Mouse (Mus musculus): ENCODE data around the gene Fbxw11. TPM values are rescaled to one million over a fixed set of nuclear protein-coding genes. Genes with fewer than 3 reads are reported as not detected.

Fbxw11 gene
- polyA plus RNA-seq, 1 experiment from 2014 or later = 95.2 TPM

- no peak overlapping the region for H3K27ac ChIP-seq (ENCODE audit: low read length)
- no peaks in the 10 kb centered on the region for H3K9me3 ChIP-seq (ENCODE audit: low read length)
- whole genome bisulfite sequencing = 96% methylated on average over 2 of the region's 2 CpGs
- no peaks in the 10 kb centered on the region for H3K27me3 ChIP-seq (ENCODE audit: insufficient read depth, low read length)
- peaks cover 66% of the 10 kb centered on the region for H3K36me3 ChIP-seq (ENCODE audit: insufficient read depth, low read length)
- H3K4me1 ChIP-seq (ENCODE audit: insufficient read depth, low read length) = no peaks in the 10 kb centered on the region
- no peak overlapping the region for H3K4me3 ChIP-seq (ENCODE audit: low read length)
- H3K4me2 ChIP-seq (replicated peaks; ENCODE audit: low read depth, low read length) = no peak overlapping the region
- H3K9ac ChIP-seq (replicated peaks; ENCODE audit: low read length) = no peak overlapping the region
- ATAC-seq (ENCODE audit: low FRiP score, low TSS enrichment) = no peak
Observed at GRCm38 (mm10) chr11:32736371-32736770, 93.8 kb downstream of the Fbxw11 start.

GRCm38 (mm10) chr11:32737729-32738128 is 95.2 kb downstream of the Fbxw11 start:
- no peak for ATAC-seq (ENCODE audit: low FRiP score, low TSS enrichment)
- 81% methylated on average over 5 of the region's 5 CpGs for WGBS
- no peaks in the 10 kb centered on the region for H3K9me3 ChIP-seq (ENCODE audit: low read length)
- no peaks in the 10 kb centered on the region for H3K27me3 ChIP-seq (ENCODE audit: insufficient read depth, low read length)
- H3K36me3 ChIP-seq (ENCODE audit: insufficient read depth, low read length) = peaks cover 76% of the 10 kb centered on the region
- H3K4me1 ChIP-seq (ENCODE audit: insufficient read depth, low read length) = no peaks in the 10 kb centered on the region
- H3K9ac ChIP-seq (replicated peaks; ENCODE audit: low read length) = no peak overlapping the region
- no peak overlapping the region for H3K27ac ChIP-seq (ENCODE audit: low read length)
- no peak overlapping the region for H3K4me3 ChIP-seq (ENCODE audit: low read length)
- H3K4me2 ChIP-seq (replicated peaks; ENCODE audit: low read depth, low read length) = no peak overlapping the region

GRCm38 (mm10) chr11:32743891-32744290 is 101.4 kb downstream of the Fbxw11 start:
- Histone ChIP-seq H3K36me3 (ENCODE audit: insufficient read depth, low read length) (peaks cover 58% of the 10 kb centered on the region), H3K9me3 (ENCODE audit: low read length) (no peaks in the 10 kb centered on the region), H3K4me1 (ENCODE audit: insufficient read depth, low read length) (no peaks in the 10 kb centered on the region), H3K9ac (replicated peaks; ENCODE audit: low read length) (no peak overlapping the region), H3K4me3 (ENCODE audit: low read length) (no peak overlapping the region), H3K4me2 (replicated peaks; ENCODE audit: low read depth, low read length) (no peak overlapping the region), H3K27ac (ENCODE audit: low read length) (no peak overlapping the region), H3K27me3 (ENCODE audit: insufficient read depth, low read length) (no peaks in the 10 kb centered on the region)
- ATAC-seq (ENCODE audit: low FRiP score, low TSS enrichment) = no peak
- WGBS = 70% methylated on average over 5 of the region's 5 CpGs

GRCm38 (mm10) chr11:32744463-32744862 is 101.9 kb downstream of the Fbxw11 start:
- Histone ChIP-seq H3K27me3 (ENCODE audit: insufficient read depth, low read length) (no peaks in the 10 kb centered on the region), H3K27ac (ENCODE audit: low read length) (no peak overlapping the region), H3K9me3 (ENCODE audit: low read length) (no peaks in the 10 kb centered on the region), H3K4me1 (ENCODE audit: insufficient read depth, low read length) (no peaks in the 10 kb centered on the region), H3K36me3 (ENCODE audit: insufficient read depth, low read length) (peaks cover 52% of the 10 kb centered on the region), H3K9ac (replicated peaks; ENCODE audit: low read length) (no peak overlapping the region), H3K4me3 (ENCODE audit: low read length) (no peak overlapping the region), H3K4me2 (replicated peaks; ENCODE audit: low read depth, low read length) (no peak overlapping the region)
- WGBS = 88% methylated on average over 7 of the region's 7 CpGs
- no peak for ATAC-seq (ENCODE audit: low FRiP score, low TSS enrichment)

GRCm38 (mm10) chr11:32745466-32745865 is 102.9 kb downstream of the Fbxw11 start:
- Histone ChIP-seq H3K9me3 (ENCODE audit: low read length) (no peaks in the 10 kb centered on the region), H3K27me3 (ENCODE audit: insufficient read depth, low read length) (no peaks in the 10 kb centered on the region), H3K4me3 (ENCODE audit: low read length) (no peak overlapping the region), H3K36me3 (ENCODE audit: insufficient read depth, low read length) (peaks cover 44% of the 10 kb centered on the region), H3K27ac (ENCODE audit: low read length) (no peak overlapping the region), H3K4me2 (replicated peaks; ENCODE audit: low read depth, low read length) (no peak overlapping the region), H3K4me1 (ENCODE audit: insufficient read depth, low read length) (no peaks in the 10 kb centered on the region), H3K9ac (replicated peaks; ENCODE audit: low read length) (no peak overlapping the region)
- ATAC-seq (ENCODE audit: low FRiP score, low TSS enrichment) = no peak
- 83% methylated on average over 4 of the region's 4 CpGs for WGBS

- no peaks in the 10 kb centered on the region for H3K4me1 ChIP-seq (ENCODE audit: insufficient read depth, low read length)
- ATAC-seq (ENCODE audit: low FRiP score, low TSS enrichment) = no peak
- H3K36me3 ChIP-seq (ENCODE audit: insufficient read depth, low read length) = peaks cover 38% of the 10 kb centered on the region
- H3K4me3 ChIP-seq (ENCODE audit: low read length) = no peak overlapping the region
- no peaks in the 10 kb centered on the region for H3K27me3 ChIP-seq (ENCODE audit: insufficient read depth, low read length)
- WGBS = 66% methylated on average over 5 of the region's 5 CpGs
- no peak overlapping the region for H3K4me2 ChIP-seq (replicated peaks; ENCODE audit: low read depth, low read length)
- H3K27ac ChIP-seq (ENCODE audit: low read length) = no peak overlapping the region
- no peaks in the 10 kb centered on the region for H3K9me3 ChIP-seq (ENCODE audit: low read length)
- no peak overlapping the region for H3K9ac ChIP-seq (replicated peaks; ENCODE audit: low read length)
Observed at GRCm38 (mm10) chr11:32746036-32746435, 103.5 kb downstream of the Fbxw11 start.

- Histone ChIP-seq H3K4me1 (ENCODE audit: insufficient read depth, low read length) (no peaks in the 10 kb centered on the region), H3K9ac (replicated peaks; ENCODE audit: low read length) (no peak overlapping the region), H3K4me2 (replicated peaks; ENCODE audit: low read depth, low read length) (no peak overlapping the region), H3K27me3 (ENCODE audit: insufficient read depth, low read length) (no peaks in the 10 kb centered on the region), H3K27ac (ENCODE audit: low read length) (no peak overlapping the region), H3K9me3 (ENCODE audit: low read length) (no peaks in the 10 kb centered on the region), H3K4me3 (ENCODE audit: low read length) (no peak overlapping the region), H3K36me3 (ENCODE audit: insufficient read depth, low read length) (peaks cover 35% of the 10 kb centered on the region)
- ATAC-seq (ENCODE audit: low FRiP score, low TSS enrichment) = no peak
- 54% methylated on average over 3 of the region's 3 CpGs for WGBS
Observed at GRCm38 (mm10) chr11:32746475-32746874, 104.0 kb downstream of the Fbxw11 start.

GRCm38 (mm10) chr11:32748800-32749199 is 106.3 kb downstream of the Fbxw11 start:
- Histone ChIP-seq H3K4me3 (ENCODE audit: low read length) (no peak overlapping the region), H3K4me2 (replicated peaks; ENCODE audit: low read depth, low read length) (no peak overlapping the region), H3K9ac (replicated peaks; ENCODE audit: low read length) (no peak overlapping the region), H3K36me3 (ENCODE audit: insufficient read depth, low read length) (peaks cover 16% of the 10 kb centered on the region), H3K27ac (ENCODE audit: low read length) (no peak overlapping the region), H3K4me1 (ENCODE audit: insufficient read depth, low read length) (no peaks in the 10 kb centered on the region), H3K27me3 (ENCODE audit: insufficient read depth, low read length) (no peaks in the 10 kb centered on the region), H3K9me3 (ENCODE audit: low read length) (no peaks in the 10 kb centered on the region)
- 40% methylated on average over 4 of the region's 4 CpGs for WGBS
- peak; percentile 35; the same call in 1 of the 2 replicates for ATAC-seq (ENCODE audit: low FRiP score, low TSS enrichment)

- Histone ChIP-seq H3K27ac (ENCODE audit: low read length) (no peak overlapping the region), H3K4me2 (replicated peaks; ENCODE audit: low read depth, low read length) (no peak overlapping the region), H3K9ac (replicated peaks; ENCODE audit: low read length) (no peak overlapping the region), H3K4me1 (ENCODE audit: insufficient read depth, low read length) (no peaks in the 10 kb centered on the region), H3K36me3 (ENCODE audit: insufficient read depth, low read length) (no peaks in the 10 kb centered on the region), H3K27me3 (ENCODE audit: insufficient read depth, low read length) (no peaks in the 10 kb centered on the region), H3K9me3 (ENCODE audit: low read length) (no peaks in the 10 kb centered on the region), H3K4me3 (ENCODE audit: low read length) (no peak overlapping the region)
- no peak for ATAC-seq (ENCODE audit: low FRiP score, low TSS enrichment)
- WGBS = 62% methylated on average over 7 of the region's 7 CpGs
Observed at GRCm38 (mm10) chr11:32751863-32752594, 109.5 kb downstream of the Fbxw11 start.

GRCm38 (mm10) chr11:32752595-32752885 is 110.0 kb downstream of the Fbxw11 start:
- 85% methylated on average over 5 of the region's 5 CpGs for WGBS
- H3K4me3 ChIP-seq (ENCODE audit: low read length) = no peak overlapping the region
- ATAC-seq (ENCODE audit: low FRiP score, low TSS enrichment) = no peak
- H3K9me3 ChIP-seq (ENCODE audit: low read length) = no peaks in the 10 kb centered on the region
- no peak overlapping the region for H3K27ac ChIP-seq (ENCODE audit: low read length)
- H3K9ac ChIP-seq (replicated peaks; ENCODE audit: low read length) = no peak overlapping the region
- no peaks in the 10 kb centered on the region for H3K4me1 ChIP-seq (ENCODE audit: insufficient read depth, low read length)
- no peaks in the 10 kb centered on the region for H3K27me3 ChIP-seq (ENCODE audit: insufficient read depth, low read length)
- no peak overlapping the region for H3K4me2 ChIP-seq (replicated peaks; ENCODE audit: low read depth, low read length)
- no peaks in the 10 kb centered on the region for H3K36me3 ChIP-seq (ENCODE audit: insufficient read depth, low read length)

Data from kidney, embryonic 16.5 days (tissue).